Mouse (Mus musculus) T-cell, adult 2 months (primary cell): ENCODE measurements at regions not wholly inside any gene's neighbourhood (a gene's known extent, or its start where the extent isn't known, plus 50 kb on each side); places are given as distances from the start of the nearest gene placed in this dataset.

Experiments used
- DNase-seq: peaks from one replicate; pipeline ENCODE4 v3.0.0; 2022; ENCODE audit warnings: low spot score

DNA sequence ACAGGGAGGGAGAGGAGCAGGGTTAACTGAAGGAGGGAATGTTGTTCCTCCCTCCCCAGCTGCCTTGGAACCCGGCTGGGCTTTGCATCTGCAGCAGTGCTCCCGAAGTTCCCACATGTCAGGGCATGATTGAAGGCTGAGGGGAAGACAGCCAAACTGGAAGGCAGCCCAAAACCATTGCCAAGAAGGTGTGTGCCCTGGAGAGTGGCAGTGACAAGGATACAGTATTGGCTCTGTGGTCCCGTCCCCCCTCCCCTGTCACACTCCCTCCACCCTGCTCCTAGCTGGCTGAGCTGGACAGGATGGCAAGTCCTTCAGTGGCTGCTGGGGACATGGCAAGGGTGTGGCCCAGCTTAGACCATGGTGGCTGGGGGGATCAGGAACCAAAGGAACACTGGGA is 79.1 kb downstream of the Cyp26b1 start:
- no peak for DNase-seq

DNA sequence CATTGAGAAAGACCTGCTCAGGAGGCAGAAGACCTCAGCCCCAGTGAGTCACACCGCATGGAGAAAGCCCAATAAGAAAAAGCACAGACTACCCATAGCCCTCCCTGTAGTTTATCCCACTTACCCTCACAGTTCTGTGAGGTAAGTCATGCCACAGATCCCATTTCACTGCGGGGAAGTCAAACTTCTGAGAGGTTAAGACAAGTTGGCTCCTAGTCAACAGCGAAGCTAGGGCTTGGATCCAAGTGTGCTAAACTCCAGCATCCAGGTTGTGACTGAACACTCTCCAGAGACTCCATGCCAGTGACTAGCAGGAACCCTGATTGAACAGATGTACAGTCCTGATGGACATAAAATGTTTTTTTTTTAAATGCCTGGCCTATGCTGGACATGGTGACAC is 85.1 kb downstream of the Cyp26b1 start:
- DNase-seq, result no peak

DNA sequence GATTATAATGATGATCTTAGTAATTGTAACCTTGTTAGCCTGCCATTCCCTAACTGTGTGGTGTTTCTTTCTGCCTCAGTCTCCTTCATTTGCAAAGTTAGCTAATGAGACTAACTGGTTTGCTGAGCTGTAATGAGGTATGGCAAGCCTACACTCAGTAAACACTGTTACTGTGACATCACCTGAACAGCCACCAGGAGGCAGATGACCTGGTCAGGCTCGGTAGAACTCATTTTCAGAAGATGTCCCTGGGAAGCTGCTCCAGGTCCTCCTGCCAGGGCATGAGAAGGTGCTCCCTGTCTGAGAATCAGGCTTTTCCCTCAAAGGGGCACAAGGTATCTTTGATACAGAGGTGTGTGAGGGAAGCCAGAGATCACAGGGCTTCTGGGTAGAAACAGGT is 87.0 kb downstream of the Cyp26b1 start:
- no peak for DNase-seq

DNA sequence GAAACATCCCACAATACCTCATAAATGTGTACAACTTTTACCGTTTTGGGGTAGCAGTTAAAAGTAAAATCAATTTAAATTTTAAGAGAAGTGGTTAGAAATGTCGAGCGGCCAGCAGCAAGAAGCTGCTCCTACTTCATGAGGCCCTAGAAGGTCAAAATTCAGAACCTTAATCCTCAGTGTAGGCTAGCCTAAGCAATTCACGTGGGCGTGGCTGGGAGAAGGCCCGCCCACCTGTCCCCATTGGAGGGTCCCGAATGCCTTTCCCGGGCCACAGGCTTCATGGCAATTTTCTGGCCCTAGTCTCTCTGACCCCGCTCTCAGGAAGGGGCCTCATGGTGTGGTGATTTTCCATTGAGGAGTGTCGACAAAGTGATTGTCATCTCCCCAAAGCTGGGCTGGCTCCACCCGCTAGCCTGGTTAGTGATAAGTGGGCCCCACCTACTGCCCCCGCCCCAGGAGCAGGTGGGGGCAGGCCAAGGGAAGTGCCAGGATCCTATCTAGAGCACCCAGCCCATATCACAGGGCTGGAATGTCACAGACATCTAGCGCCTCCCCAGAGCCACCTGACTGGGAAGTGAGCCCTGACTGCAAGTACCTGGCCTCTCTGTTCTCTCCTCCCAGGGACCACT is 93.3 kb downstream of the Cyp26b1 start:
- DNase-seq, result no peak

DNA sequence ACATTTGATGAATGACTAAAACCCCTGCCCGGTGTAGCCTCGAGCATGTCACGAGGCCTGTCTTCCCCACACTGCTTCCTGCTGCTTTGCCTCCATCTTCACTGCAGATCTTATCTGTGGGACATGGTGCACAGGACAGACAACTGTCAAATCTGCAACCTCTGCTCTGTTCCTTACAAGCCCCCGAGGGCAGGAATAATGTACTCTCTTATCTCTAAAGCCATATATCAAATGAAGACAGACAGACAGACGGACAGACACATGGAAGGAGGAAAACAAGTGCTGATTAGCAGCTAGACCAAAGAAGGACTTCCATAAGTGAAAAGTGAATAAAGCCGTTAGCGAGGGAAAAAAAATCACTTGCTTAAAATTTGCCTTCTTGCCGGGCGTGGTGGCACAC is 95.6 kb downstream of the Cyp26b1 start:
- DNase-seq, result no peak

DNA sequence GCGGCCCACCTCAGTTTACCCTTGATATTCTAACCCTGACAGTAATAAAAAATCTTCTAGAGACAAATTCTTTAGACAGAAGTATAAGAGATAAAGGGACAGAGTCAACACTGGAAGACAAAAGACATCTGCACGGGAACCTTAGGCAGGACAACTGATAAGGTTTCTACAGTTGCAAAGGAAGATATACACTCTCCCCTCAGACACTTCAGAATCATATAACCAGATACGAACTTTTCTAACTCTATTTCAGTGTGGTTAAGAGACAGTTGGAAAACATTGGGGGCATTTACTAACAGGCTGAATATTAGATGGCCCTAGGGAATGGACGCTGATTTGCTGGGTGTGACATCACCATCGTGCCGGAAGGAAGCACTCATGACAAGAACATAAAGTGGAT is 100.0 kb downstream of the Cyp26b1 start:
- DNase-seq, result no peak

DNA sequence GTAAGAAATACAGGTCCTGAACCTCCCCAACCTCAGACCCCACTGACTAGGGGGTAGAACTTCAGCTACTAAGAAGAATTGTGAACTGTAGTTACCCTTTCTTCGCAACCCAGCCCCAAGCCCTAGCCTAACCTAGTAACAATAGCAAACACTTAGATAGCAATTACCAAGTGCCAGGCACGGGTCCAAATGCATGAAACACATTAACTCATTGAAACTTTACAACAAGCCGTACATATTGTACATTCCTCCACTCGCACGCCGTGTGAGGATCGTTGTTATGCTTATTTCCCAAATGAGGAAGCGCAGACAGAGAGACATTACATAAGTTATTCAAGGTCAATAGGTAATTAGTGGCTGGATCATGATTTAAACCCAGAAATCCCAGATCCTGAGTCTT is 100.5 kb downstream of the Cyp26b1 start:
- no peak for DNase-seq

DNA sequence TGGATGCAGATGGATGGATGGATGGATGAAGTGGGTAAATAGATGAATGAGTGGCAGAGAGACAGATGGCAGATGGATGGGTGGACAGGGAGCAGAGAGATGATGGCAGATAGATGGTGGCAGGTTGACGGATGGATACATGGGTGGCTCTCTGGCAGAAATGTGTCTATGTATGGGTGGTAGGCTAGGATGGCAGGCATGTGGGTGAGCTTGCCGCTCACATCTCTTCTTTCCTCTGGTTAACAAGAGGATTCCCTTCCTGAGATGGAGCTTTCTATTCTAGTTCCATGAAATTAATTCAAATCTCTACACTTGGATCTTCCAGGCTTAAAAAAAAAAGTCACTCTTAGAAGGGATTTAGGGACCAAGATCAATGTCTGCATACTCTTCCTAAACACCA is 101.1 kb downstream of the Cyp26b1 start:
- no peak for DNase-seq

DNA sequence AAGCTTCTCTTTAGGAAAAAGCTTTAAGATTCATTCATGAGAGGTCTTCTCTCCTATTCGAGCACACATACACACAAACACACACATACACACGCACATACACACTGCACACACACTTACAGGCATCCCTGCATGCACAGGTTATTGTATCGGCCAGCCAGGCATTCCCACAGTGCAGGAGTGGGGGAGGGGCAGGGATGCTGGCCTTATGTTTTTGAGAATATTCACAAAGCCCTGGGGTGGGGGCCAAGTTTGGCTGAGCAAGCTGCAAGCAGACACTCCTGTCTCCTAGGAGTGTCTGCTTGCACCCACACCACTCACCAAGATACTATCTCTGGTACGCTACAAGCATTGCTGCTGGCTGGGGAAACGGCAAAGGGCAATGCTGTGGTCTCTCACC is 102.6 kb downstream of the Cyp26b1 start:
- DNase-seq, result no peak

DNA sequence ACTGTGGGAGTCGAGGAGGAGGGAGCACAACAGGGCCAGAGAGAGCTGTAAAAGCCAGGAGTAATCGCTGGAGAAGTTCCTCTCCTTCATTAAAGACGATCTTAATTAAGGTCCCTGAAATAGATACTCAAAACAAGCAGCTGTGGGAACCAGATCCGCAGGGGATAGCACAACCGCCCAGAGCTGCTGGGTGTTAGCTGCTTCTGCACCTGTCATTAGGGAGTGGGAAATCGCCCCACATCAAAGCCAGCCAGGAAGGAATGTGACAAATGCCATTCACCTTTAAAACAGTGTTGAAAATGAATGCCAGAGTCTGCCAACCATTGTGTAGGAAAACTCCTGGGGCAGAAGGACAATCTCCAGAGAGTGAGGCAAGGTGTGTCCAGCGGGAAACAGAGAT is 112.5 kb downstream of the Cyp26b1 start:
- DNase-seq, result no peak

DNA sequence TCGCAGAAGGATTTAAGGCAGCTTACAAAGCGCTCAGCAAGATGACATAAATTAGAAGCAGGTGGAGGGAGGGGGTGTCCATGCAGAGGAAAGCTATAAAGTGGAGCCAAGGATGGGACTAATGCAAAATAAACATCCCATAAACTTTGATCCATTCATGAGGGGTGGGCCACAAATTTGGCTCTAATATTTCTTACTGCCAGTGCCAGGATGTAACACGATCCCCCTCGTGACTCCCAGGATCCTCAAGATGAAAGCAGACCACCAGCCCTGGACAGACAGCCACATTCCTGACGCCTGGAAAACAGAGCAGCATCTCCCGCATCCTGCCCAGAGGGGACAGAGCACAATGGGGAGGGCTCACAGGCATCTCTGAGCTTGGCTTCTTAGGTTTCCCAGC is 116.6 kb downstream of the Cyp26b1 start:
- DNase-seq, result no peak

DNA sequence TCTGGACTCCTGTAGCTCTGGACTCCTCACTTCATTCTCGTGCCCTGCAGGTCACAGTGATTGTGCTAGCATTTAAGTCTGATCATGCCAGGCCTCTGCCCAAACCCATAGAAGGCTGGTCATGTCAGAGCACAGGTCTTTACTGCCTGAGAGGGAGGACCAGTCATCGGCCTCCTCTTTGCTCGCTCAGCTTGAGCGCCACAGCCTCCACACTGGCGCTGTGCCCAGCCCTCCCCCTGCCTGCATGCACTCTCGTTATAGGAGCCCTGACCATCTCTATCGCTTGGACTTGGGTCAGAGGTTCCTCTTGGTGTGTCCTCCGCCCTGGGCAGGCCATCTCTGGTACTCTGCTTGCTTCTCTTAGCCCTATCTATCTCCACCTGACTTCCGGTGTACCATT is 117.2 kb downstream of the Cyp26b1 start:
- no peak for DNase-seq

DNA sequence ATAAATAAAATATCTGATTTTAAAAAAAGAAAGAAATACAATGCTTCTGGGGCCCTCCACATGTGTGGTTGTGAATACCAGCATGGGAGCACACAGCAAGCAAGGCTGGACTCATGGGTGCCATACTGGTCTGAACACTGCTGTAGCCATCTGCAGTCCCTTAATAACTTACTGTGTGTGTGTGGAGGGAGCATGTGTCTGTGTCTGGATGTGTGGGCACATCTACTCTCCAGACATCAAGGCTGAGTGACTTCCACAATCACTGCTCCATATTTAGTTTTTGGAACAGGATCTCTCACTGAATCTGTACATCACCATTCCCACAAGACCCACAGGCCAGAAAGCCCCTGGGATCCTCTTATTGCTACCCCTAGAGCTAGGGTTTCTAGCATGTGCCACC is 118.9 kb downstream of the Cyp26b1 start:
- no peak for DNase-seq

DNA sequence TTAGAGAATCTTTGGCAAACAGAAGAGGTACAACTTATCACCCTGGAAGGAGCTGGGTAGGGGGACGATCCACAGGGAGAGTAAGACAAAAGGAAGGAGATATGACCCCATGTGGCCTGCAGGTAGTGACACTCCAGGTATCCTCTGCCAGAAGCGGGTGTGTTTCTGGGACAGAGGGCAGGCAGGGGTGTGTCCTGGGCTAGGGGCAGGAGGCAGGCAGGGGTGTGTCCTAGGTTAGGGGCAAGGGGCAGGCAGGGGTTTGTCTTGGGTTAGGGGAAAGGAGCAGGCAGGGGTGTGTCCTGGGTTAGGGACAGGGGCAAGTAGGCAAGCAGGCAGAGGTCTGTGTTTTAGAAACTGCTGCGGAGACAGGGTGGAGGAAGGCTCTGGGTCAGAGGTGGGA is 120.5 kb downstream of the Cyp26b1 start:
- DNase-seq, result no peak

DNA sequence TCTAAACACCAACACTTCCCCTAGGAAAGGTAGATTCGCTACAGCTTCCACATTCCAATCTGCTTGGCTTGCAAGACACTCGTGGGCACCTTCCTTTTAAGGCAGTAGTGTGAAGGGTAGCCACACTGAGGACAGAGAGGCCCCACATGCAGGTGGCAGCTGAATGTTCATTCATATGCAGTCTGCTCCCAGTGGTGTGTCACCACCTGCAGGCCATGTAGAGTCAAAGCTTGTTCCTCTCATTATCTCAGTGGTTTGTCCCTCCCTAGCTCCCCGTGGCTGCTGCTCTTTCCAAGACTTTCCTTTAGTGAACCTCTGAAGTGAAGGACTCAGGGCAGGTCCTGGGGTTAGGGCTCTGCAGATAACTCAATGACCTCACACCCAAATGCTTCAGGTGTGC is 121.4 kb downstream of the Cyp26b1 start:
- no peak for DNase-seq

DNA sequence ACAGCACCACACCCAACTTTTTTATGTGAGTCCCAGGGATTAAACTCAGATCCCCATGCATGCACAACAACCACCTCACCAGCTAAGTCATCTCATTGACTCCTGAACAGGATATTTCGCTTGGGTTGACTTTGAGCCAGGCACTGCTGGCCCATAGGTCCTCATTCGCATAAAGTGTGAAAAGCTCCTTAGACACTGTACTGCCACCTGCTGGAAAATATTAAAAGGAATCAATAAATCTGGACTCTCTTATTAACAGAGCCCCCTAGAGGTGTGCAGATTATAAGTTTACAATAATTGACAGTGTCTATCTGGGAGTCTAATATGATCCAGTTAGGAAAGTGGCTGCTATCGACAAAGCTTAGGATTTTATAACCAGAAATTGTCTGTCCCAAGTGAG is 126.4 kb downstream of the Cyp26b1 start:
- DNase-seq, result no peak

DNA sequence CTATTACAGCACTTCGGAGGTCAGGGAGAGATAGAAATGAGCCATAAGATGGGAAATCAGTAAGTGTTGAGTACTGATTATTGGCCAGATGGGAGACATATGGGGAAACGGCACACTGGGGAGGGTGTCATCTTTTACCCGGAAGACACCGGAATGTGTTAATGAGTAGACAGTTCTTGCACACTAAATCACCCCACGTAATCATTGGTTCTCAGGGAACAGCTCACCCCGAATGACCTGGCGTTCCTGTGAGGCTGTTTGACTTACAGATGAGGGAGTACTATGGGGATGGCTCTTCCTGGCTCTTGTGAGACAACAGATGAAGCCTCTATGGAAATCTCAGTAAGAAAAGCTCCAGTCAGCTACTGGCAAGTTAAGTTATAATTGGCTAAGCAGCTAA is 127.5 kb downstream of the Cyp26b1 start:
- no peak for DNase-seq

DNA sequence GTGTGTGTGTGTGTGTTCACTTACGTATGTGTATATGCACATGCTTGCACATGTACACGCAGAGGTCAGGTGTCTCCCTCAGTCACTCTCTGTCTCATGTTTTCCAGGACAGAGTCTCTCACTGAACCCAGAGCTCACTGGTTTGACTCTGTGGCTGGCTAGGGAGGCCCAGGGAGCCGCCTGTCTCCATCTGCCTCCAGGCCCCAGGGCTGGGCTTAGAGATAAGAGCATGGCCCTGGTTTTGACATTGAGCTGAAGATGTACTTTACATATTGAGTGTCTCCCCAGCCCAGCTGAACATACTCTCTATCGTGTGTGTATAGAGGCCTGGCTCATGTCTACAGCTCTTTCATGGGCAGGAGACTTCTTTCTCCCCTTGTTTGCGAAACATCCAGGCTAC is 128.1 kb downstream of the Cyp26b1 start:
- no peak for DNase-seq

DNA sequence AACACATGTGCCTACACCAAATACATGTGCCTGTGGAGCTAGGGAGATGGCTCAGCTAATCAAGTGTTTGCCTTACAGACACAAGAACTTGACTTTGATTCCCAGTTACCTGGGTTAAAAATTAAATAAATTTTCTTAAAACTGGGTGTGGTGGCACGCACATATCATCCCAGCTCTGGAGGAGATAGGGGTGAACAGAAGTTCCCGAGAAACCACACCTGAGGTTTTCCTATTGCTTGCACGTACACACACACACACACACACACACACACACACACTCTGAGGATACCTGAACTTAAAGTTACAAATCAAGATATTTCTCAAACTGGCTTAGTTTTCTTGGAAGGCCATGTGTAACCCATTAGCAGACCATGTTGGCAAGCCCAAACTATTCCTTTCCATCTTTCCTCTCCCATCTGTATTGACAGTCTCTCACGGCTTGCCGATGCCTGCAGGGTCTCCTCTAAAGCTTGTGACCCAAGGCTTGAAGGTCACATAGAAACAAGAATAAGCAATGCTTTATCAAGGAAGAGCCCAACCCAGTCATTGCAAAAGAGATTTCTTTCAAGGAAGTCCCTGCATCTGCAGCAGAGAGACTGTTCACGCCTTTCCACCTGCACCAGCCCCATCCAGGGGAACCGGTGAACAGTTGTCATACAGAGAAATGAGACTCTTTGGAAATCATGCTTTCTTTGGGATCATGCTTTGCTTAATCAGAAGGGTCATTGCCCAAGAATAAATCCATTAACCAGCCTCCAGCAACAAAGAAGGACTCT is 129.9 kb downstream of the Cyp26b1 start:
- DNase-seq, result no peak

DNA sequence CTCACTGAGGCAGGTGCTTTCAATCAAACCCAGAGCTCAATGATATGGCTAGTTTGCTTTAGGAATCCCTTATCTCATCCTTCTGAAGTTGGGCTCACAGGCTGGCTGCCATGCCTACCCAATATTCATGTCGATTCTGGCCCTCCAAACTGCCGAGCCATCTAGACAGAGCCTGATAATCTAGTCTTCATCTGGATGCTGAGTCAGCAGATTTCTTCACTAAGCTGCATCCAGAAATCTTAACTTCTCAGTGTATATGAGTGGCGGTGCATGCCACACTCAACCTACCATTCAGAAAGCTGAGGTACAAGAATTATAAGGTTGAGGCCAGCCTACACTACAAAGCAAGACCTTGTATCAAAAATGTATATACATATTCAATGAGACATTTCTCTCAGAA is 136.9 kb downstream of the Cyp26b1 start:
- no peak for DNase-seq

DNA sequence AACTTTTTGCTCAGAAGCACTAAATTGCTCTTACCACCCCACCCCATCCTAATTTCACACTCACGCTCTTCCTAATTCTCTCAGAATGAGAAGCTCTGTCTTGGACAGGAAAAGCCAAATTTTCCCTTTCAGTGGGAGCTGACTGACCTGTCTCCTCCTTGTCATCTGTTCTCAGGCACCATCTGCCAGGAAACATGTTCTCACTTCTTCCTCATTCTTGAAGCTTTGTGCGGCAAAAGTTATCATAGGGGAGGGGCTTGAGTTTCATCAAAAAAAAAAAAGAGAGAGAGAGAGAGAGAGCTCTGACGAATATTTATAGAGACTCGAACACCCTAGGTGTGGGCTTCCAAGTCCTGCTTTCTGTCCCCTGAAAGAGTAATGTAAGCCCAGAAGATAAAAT is 148.6 kb downstream of the Cyp26b1 start:
- no peak for DNase-seq

DNA sequence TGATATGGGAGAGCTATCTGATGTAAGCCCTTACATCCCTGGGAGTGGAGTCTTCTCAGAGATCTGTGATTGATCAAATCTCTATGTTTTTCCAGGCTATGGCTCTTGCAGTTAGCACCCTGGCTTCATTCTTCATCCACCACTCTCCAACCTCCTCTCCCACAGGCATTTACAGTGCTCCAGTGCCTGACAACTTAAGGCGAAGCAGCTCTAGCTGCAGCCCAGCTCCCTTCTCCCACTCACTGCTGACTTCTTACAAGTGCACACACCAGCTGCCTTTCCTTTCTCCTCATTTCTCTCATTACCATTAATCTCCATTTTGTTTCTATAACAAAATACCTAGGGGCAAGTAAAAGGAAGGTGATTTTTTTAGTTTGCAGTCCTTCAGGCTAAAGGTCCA is 151.0 kb downstream of the Cyp26b1 start:
- no peak for DNase-seq

DNA sequence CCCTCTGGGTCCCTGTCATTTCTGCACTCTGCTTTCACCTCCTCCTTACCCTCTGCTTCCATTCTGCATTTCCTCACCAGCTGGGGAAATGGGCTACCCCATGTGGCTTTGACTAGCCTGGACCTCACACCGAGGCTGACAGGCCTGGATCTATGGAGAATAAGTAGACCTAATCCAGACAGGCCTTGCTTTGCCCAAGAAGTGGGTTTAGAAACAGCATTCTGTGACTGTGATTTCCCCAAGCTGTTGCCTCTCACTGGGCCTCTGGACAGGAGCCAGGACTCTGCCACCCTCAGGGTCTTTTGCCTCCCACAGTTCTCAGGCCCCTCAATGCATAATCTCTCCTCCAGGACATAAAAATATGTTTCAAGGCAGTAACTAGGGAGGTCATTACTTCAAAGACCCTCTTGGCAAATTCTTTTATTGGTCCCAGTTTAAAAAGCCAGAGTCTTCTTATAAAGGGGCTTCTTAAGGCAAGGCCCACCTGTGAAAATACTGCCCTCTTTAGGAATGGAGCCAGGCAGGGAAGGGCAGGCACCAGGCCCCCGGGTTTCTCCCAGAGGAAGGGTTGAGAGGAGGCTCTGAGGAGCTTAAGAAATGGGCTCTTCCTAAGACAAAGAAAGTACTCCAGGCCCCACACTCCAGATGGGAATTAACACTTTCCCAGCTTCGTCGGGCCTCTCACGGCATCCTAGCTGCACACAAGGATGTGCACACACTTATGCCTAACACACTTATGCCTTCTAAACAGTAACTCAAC is 151.8 kb downstream of the Cyp26b1 start:
- no peak for DNase-seq
